Mouse (Mus musculus) liver, adult 2 months (tissue): Measurements from ENCODE around the gene Arhgap8.

ENCODE experiments used
- CTCF ChIP-seq: fragments of 200-500 bp; IDR thresholded peaks from 2 replicates; pipeline ENCODE4 v1.5.1; 2011; ENCODE audit warnings: low read depth, low read length, control low read depth
- POLR2A ChIP-seq: fragments of 200-500 bp; IDR thresholded peaks from 2 replicates; pipeline ENCODE4 v1.6.1; 2011; ENCODE audit warnings: low read length, control low read depth; ENCODE audit not compliant: insufficient read depth; ENCODE audit errors: extremely low read depth

- TF ChIP-seq CTCF (no peak), POLR2A (no peak)
Observed at GRCm38 (mm10) chr15:84720291-84721204, 696 bp downstream of the Arhgap8 start.
